Mouse (Mus musculus) heart, postnatal 0 days (tissue): ENCODE measurements around the gene Usf2.
"Not testable (repeated sequence)": the region's sequence is repeated elsewhere in the genome, so short reads cannot be mapped to it uniquely, and the experiment has no call there.

Experiments
- CTCF ChIP-seq: IDR thresholded peaks from 2 replicates; pipeline ENCODE4 v1.5.1; 2016; ENCODE audit warnings: antibody characterized with exemption, control low read depth, low read depth
- EP300 ChIP-seq: IDR thresholded peaks from 2 replicates; pipeline ENCODE4 v1.6.1; 2016; ENCODE audit warnings: antibody characterized with exemption, low read depth

DNA sequence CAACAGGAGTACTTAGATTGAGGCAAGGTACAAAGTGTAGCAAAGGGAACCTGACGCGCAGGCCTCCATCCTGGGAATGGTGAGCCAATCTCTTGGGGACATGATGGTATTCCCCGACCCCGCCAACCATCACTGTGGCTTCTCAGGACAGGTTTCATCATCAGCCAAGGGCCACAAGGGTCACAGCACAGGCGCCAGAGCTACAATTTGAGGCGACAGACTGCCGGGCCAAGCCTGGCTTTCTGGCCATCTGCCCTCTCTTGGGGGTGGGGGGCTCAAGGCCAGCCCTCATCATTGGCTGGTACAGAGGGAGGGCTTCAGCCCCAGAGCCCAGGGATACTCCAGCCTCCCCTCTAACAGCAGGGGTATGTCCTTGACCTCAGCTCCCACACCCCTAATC lies 11.1 kb downstream of the Usf2 start:
- not testable (repeated sequence) for TF ChIP-seq CTCF, EP300
